Mouse (Mus musculus) kidney, embryonic 16.5 days (tissue): Measurements from ENCODE around the gene Dok5. TPM values are rescaled to one million over a fixed set of nuclear protein-coding genes. Genes with fewer than 3 reads are reported as not detected.

Source experiments
- ATAC-seq: fragments of 200-750 bp; cut with Nextera tagmentation; 2 replicates; pipeline ENCODE4 v1.8.0; 2017; ENCODE audit warnings: moderate TSS enrichment; ENCODE audit not compliant: low FRiP score, low TSS enrichment
- H3K27ac ChIP-seq: fragments of 300-500 bp; sonication (generic); 2 replicates; pipeline ENCODE4 v1.5.1; 2014; ENCODE audit warnings: low read length
- H3K27me3 ChIP-seq: fragments of 300-500 bp; sonication (generic); 2 replicates; pipeline ENCODE4 v1.6.1; 2014; ENCODE audit warnings: low read length, control low read depth, mixed read lengths; ENCODE audit not compliant: insufficient read depth
- H3K36me3 ChIP-seq: fragments of 300-500 bp; sonication (generic); 2 replicates; pipeline ENCODE4 v1.6.1; 2014; ENCODE audit warnings: low read length, control low read depth, mixed read lengths; ENCODE audit not compliant: insufficient read depth
- H3K4me1 ChIP-seq: fragments of 300-500 bp; sonication (generic); 2 replicates; pipeline ENCODE4 v1.6.1; 2014; ENCODE audit warnings: low read length, control low read depth, mixed read lengths; ENCODE audit not compliant: insufficient read depth
- H3K4me2 ChIP-seq: fragments of 300-500 bp; sonication (generic); replicated peaks from 2 replicates; pipeline ENCODE4 v1.6.1; 2014; ENCODE audit warnings: low read depth, low read length
- H3K4me3 ChIP-seq: fragments of 300-500 bp; sonication (generic); 2 replicates; pipeline ENCODE4 v1.5.1; 2014; ENCODE audit warnings: mild to moderate bottlenecking, low read length
- H3K9ac ChIP-seq: fragments of 300-500 bp; sonication (generic); replicated peaks from 2 replicates; pipeline ENCODE4 v1.6.1; 2014; ENCODE audit warnings: low read length
- H3K9me3 ChIP-seq: fragments of 300-500 bp; sonication (generic); 2 replicates; pipeline ENCODE4 v1.6.1; 2016; ENCODE audit warnings: low read length, control low read depth
- WGBS: fragments of 180-500 bp; shearing (Covaris S2); extraction: QIAGEN DNeasy Blood & Tissue Kit; methylation state at CpG from one replicate; pipeline ENCODE4 v1.1.7; 2014; 5-methylcytosine and 5-hydroxymethylcytosine counted together
- polyA plus RNA-seq: library from polyadenylated mRNA; unstranded; fragments of >200 nt; fragmentation: Nextera tagmentation; extraction: Ambion mirVana; gene quantifications from 2 replicates; pipeline ENCODE4 v1.2.1, GENCODE M21; 2015

The Dok5 gene
- polyA plus RNA-seq, 1 experiment from 2014 or later, result 1.7 TPM

DNA sequence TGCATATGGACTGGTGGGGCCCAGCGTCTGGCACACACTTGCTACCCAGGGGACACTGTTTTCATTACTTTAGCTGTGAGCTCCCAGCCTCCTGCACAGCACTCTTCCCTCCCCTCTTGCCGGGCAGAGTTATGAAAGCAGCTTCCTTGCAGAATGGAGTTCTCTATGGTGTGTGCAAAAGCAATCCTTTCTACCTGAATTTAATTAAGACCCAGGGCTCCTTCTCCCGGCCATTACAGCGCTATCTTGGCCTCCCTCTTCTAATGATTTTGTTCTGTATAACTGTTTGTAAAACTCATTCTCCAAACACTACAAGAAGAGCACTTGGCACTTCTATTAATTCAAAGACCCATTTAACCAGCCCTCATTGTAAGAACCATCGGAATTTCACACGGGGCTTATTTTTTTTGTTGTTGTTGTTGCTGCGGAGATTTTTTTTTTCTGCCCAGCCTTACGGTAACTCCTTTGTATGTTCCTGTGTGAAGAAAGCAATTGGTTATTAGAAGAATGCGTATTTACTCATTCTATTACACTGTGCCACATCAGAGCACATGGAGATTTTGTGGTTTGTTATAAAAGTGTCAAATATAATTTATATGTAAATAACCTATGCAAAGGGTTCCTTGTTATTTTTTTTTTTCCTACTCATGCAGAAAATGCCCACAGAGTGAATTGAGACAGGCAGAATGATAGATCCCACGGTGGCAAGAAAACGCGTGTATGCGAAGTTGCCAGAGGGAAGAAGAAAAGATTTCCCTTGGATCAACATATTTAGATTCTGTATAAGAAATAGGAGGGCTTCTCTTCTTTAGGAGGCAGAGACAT, 170.8 kb downstream of the Dok5 start:
- WGBS, result 64% methylated on average over 13 of the region's 13 CpGs
- ATAC-seq, result no peak
- Histone ChIP-seq H3K9ac (no peak overlapping the region), H3K36me3 (no peaks in the 10 kb centered on the region), H3K4me1 (no peaks in the 10 kb centered on the region), H3K27ac (no peak overlapping the region), H3K9me3 (no peaks in the 10 kb centered on the region), H3K27me3 (no peaks in the 10 kb centered on the region), H3K4me3 (no peak overlapping the region), H3K4me2 (no peak overlapping the region)

DNA sequence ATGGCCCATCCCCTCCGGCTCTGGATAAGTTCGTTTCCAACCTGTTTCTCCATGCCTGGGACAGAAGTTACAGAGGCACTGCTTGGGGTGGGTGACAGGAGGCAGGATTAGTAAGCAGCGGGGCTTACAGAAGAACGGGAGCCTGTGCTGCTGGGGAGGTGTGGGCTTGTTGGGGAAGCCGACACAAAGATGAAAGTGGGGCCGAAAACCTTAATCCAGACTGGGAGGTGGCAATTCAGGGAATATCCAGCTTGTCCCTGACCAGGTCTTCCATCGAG, 171.4 kb downstream of the Dok5 start:
- Histone ChIP-seq H3K4me3 (no peak overlapping the region), H3K9me3 (no peaks in the 10 kb centered on the region), H3K4me1 (no peaks in the 10 kb centered on the region), H3K27me3 (no peaks in the 10 kb centered on the region), H3K4me2 (no peak overlapping the region), H3K36me3 (no peaks in the 10 kb centered on the region), H3K9ac (no peak overlapping the region), H3K27ac (no peak overlapping the region)
- WGBS, result 85% methylated on average over 7 of the region's 7 CpGs
- no peak for ATAC-seq

DNA sequence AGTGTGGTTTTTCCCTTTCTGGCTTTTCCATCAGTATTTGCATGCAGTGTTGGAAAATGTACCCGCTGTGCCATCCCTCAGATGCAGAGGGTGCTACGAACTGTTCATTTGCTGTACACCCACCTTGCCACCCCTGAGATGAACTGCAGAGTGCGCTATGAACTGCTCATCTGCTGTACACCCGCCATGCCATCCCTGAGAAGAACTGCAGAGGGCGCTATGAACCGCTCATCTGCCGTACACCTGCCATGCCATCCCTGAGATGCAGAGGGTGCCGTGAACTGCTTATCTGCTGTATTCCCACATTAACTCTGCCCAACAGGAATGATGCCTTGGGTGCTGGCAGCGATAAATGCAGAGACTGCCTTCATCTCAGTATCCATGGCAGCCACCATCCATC, 171.8 kb downstream of the Dok5 start:
- H3K9me3 ChIP-seq, result no peaks in the 10 kb centered on the region
- no peak overlapping the region for H3K4me2 ChIP-seq
- H3K27me3 ChIP-seq, result no peaks in the 10 kb centered on the region
- ATAC-seq, result no peak
- no peaks in the 10 kb centered on the region for H3K36me3 ChIP-seq
- 96% methylated on average over 9 of the region's 9 CpGs for WGBS
- no peak overlapping the region for H3K9ac ChIP-seq
- no peak overlapping the region for H3K27ac ChIP-seq
- no peaks in the 10 kb centered on the region for H3K4me1 ChIP-seq
- no peak overlapping the region for H3K4me3 ChIP-seq

DNA sequence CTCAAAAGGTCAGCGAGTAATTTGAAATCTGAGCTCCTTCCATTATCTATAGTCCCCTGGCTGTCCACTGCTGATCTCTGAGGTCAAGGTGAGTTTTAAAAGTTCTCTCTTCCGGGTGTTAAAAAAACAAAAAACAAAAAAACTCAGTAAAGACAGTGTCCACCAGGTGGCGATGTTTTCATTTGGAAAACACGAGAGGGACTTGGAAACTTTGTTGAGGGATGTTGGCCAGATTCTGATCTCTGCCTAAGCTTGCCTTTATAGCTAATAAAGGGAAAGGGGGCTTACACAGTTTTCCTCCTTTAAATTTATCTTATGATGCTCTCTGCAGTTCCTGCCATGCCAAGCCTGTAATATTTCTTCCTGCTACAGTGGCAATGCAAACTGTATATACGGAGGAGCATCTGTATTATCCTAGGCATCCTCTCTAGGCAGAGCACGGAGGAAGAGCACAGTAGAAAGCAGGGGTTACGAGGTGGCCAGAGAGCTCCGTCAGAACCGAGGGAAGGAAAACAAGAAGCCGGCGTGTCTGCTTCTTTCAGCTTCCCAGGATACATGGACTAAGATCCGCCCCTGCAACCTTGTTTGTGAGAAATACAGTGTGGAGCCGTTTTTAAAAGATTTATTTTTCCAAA, 181.1 kb downstream of the Dok5 start:
- no peak overlapping the region for H3K4me3 ChIP-seq
- ATAC-seq, result 0 out of 2 replicates have a peak, but pooled peaks have one; percentile 23
- no peaks in the 10 kb centered on the region for H3K36me3 ChIP-seq
- no peak overlapping the region for H3K9ac ChIP-seq
- H3K27ac ChIP-seq, result no peak overlapping the region
- 0 out of 2 replicates have a peak, but pooled peaks cover 3% of the 10 kb centered on the region for H3K4me1 ChIP-seq
- H3K4me2 ChIP-seq, result 0 out of 2 replicates have a peak overlapping the region, but pooled peaks have one; percentile 1
- H3K9me3 ChIP-seq, result no peaks in the 10 kb centered on the region
- H3K27me3 ChIP-seq, result no peaks in the 10 kb centered on the region
- WGBS, result 24% methylated on average over 13 of the region's 13 CpGs

DNA sequence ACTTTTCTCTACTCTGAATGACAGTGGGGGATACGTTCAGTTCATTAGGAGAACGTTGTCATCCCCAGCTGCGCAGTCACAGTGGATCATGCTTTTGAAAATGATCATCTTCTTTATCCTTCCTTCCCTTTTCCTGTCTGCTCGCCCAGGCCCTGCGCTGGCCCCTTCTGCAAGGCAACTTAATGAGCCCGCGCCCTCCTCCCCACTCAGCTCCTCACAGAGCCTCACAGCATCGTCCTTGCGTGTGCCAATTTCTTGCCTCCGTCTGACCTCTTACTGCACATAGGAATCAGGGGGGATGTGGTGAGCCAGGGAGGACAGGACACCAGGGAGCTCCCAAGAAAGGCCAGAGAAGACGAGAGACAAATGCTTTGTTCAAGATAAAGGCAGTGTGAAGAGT, 182.3 kb downstream of the Dok5 start:
- Histone ChIP-seq H3K9ac (no peak overlapping the region), H3K4me3 (no peak overlapping the region), H3K27me3 (no peaks in the 10 kb centered on the region), H3K9me3 (no peaks in the 10 kb centered on the region), H3K4me2 (no peak overlapping the region), H3K27ac (no peak overlapping the region), H3K36me3 (no peaks in the 10 kb centered on the region), H3K4me1 (0 out of 2 replicates have a peak, but pooled peaks cover 3% of the 10 kb centered on the region)
- 77% methylated on average over 11 of the region's 11 CpGs for WGBS
- no peak for ATAC-seq

DNA sequence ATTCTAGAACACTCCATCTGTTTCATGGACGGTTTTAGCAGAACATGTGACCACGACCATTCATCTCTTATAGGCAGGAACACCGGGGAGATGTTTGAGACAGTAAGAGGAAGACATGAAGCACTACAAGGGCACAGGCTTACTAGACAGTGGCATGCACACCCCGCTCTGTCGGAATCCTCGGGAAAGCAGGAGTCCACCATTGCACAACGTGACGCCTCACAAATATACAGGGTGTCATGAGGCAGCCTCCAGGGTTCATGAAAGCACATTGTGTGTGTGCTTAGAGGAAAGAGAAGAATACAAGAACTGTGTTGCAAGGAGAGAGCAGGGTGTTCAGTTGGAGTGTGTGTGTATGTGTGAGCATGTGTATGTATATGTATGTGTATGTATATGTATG, 184.0 kb downstream of the Dok5 start:
- no peak overlapping the region for H3K9ac ChIP-seq
- H3K36me3 ChIP-seq, result no peaks in the 10 kb centered on the region
- H3K27ac ChIP-seq, result no peak overlapping the region
- 0 out of 2 replicates have a peak, but pooled peaks cover 3% of the 10 kb centered on the region for H3K4me1 ChIP-seq
- H3K4me3 ChIP-seq, result no peak overlapping the region
- no peaks in the 10 kb centered on the region for H3K9me3 ChIP-seq
- no peaks in the 10 kb centered on the region for H3K27me3 ChIP-seq
- no peak overlapping the region for H3K4me2 ChIP-seq
- 90% methylated on average over 8 of the region's 8 CpGs for WGBS
- no peak for ATAC-seq

DNA sequence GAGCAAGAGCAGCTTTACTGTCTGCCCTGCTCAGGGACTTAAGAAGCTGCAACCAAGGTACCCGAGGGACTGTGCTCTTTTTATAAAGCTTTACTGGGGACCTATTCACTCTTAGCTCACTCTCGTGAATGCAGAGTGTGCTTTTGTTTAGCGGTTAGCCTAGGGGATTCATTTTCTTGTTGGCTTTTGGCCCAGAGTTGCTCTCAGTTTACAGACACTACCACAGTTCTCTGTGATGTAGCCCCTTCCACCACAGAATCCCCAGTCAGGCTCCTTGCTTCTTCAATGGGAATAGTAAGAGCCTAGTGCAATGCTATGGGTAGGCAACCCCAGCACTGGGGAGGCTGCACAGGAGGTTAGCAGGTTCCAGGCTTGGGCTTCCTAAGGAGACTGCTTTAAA, 190.7 kb downstream of the Dok5 start:
- Histone ChIP-seq H3K9ac (no peak overlapping the region), H3K27me3 (no peaks in the 10 kb centered on the region), H3K9me3 (no peaks in the 10 kb centered on the region), H3K4me1 (no peaks in the 10 kb centered on the region), H3K36me3 (no peaks in the 10 kb centered on the region), H3K4me2 (no peak overlapping the region), H3K27ac (no peak overlapping the region), H3K4me3 (no peak overlapping the region)
- ATAC-seq, result no peak
- 30% methylated on average over 3 of the region's 3 CpGs for WGBS

DNA sequence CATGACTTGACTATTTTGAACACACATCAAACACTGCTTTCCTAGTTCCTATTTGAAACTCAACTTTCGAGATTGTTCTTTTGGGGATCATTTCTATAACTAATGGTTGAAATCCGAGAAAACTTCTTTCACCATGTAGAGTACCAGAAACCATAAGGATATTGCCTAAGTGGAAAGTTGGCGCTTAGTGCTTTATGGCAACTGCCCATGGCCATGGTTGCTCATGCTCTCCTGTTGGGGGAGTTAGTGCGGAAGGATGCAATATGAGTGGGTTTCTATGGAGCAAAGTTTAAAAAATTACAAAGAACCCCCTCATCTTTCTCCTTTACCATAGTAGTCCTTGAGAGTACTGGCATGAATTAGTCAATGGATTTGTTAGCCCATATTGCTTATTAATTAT, 192.5 kb downstream of the Dok5 start:
- H3K4me1 ChIP-seq, result no peaks in the 10 kb centered on the region
- no peak overlapping the region for H3K4me2 ChIP-seq
- no peaks in the 10 kb centered on the region for H3K27me3 ChIP-seq
- H3K4me3 ChIP-seq, result no peak overlapping the region
- 88% methylated on average over 4 of the region's 4 CpGs for WGBS
- H3K9ac ChIP-seq, result no peak overlapping the region
- no peaks in the 10 kb centered on the region for H3K36me3 ChIP-seq
- H3K9me3 ChIP-seq, result no peaks in the 10 kb centered on the region
- H3K27ac ChIP-seq, result no peak overlapping the region
- no peak for ATAC-seq

DNA sequence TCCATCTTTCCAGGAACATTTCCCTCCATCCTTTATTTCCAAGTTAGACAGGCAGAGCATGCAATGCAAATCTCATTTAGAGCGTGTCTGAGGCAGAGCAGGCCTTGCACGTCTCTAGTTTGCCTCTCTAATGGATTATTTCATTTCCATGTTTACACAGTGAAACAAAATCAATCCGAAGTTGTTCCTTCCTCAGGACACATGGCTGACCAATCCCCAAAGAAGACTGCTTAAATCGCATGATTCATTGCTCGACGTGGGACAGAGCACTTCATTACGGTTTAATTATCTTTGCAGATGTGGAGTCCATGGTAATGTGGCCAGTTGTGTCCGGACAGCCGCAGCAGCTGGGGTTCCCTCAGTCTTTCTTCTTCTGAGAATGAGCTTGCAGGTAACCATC, 194.6 kb downstream of the Dok5 start:
- no peak overlapping the region for H3K4me2 ChIP-seq

More for the DNA sequence above, 194.6 kb downstream of the Dok5 start:
- Histone ChIP-seq H3K9ac (no peak overlapping the region), H3K36me3 (no peaks in the 10 kb centered on the region), H3K9me3 (no peaks in the 10 kb centered on the region), H3K27me3 (no peaks in the 10 kb centered on the region), H3K4me1 (no peaks in the 10 kb centered on the region), H3K27ac (no peak overlapping the region), H3K4me3 (no peak overlapping the region)
- ATAC-seq, result no peak
- WGBS, result 42% methylated on average over 9 of the region's 9 CpGs
